Mouse (Mus musculus): ENCODE results near the gene 1700020D05Rik. TPM values are rescaled to one million over a fixed set of nuclear protein-coding genes. Genes with fewer than 3 reads are reported as not detected.

The 1700020D05Rik gene
- total and polyA plus RNA-seq, 3 experiments = 0.23 to 0.34 TPM; not detected in 1

- H3K4me1 ChIP-seq (ENCODE audit: control insufficient read depth in 1 of 2, insufficient read depth in 2 of 2) = no peaks in the 10 kb centered on the region
- H3K4me2 ChIP-seq (ENCODE audit: insufficient read depth, low read depth, poor library complexity, severe bottlenecking) = no peak overlapping the region
- in situ Hi-C loops (cut with MboI; ENCODE audit: low pct_ligation_motif_present, low pct_unique_long_range_greater_than_20kb, low sequenced_read_pairs) = no loop called here
- no peaks in the 10 kb centered on the region for H3K27me3 ChIP-seq (replicated peaks)
- H3K9me3 ChIP-seq (replicated peaks; ENCODE audit: low read length) = no peaks in the 10 kb centered on the region
- no peak for DNase-seq (ENCODE audit: extremely low read depth)
- H3K9ac ChIP-seq (ENCODE audit: insufficient read depth, low read depth) = no peak overlapping the region
- dilution Hi-C loops (cut with MboI; ENCODE audit: extremely low pct_ligation_motif_present, extremely low pct_unique_long_range_greater_than_20kb, low sequenced_read_pairs) = no loop called here
- H3K4me3 ChIP-seq (replicated peaks in 1 of 3; ENCODE audit: low read depth in 2 of 3, low read length in 2 of 3, poor library complexity in 1 of 3) = no peak overlapping the region
- no peaks in the 10 kb centered on the region for H3K79me2 ChIP-seq (replicated peaks; ENCODE audit: control insufficient read depth, extremely low read depth, insufficient read depth, poor library complexity, severe bottlenecking)
- H3K36me3 ChIP-seq (replicated peaks in 1 of 2; ENCODE audit: control insufficient read depth in 1 of 2, insufficient read depth in 1 of 2, low read length in 1 of 2) = peaks cover 19 to 39% of the 10 kb centered on the region in 2 experiments
- H3K27ac ChIP-seq (ENCODE audit: insufficient read depth, low read depth) = no peak overlapping the region
- TF ChIP-seq MXI1 (IDR thresholded peaks at IDR 0.05; ENCODE audit: low read depth, low read length) (no peak), KAT2A (IDR thresholded peaks at IDR 0.05; ENCODE audit: insufficient replicate concordance, low read length) (no peak), MEF2A (IDR thresholded peaks at IDR 0.05; ENCODE audit: borderline replicate concordance, low read depth, low read length) (no peak), USF2 (conservative IDR thresholded peaks at IDR 0.05; ENCODE audit: low read depth, low read length) (no peak)
These were observed 23.6 kb downstream of the 1700020D05Rik start for GRCm38 (mm10) chr19:5480016-5480415.

GRCm38 (mm10) chr19:5477668-5478300, 25.8 kb downstream of the 1700020D05Rik start:
- in situ Hi-C loops (cut with MboI; ENCODE audit: low pct_ligation_motif_present, low pct_unique_long_range_greater_than_20kb, low sequenced_read_pairs) = no loop called here
- H3K9me3 ChIP-seq (replicated peaks; ENCODE audit: low read length) = no peaks in the 10 kb centered on the region
- H3K4me1 ChIP-seq (ENCODE audit: control insufficient read depth in 1 of 2, insufficient read depth in 2 of 2) = no peaks in the 10 kb centered on the region
- H3K36me3 ChIP-seq (replicated peaks in 1 of 2; ENCODE audit: control insufficient read depth in 1 of 2, insufficient read depth in 1 of 2, low read length in 1 of 2) = peaks cover 0 to 17% of the 10 kb centered on the region in 2 experiments
- no peaks in the 10 kb centered on the region for H3K27me3 ChIP-seq (replicated peaks)
- H3K4me2 ChIP-seq (ENCODE audit: insufficient read depth, low read depth, poor library complexity, severe bottlenecking) = no peak overlapping the region
- DNase-seq (ENCODE audit: extremely low read depth) = no peak
- no peak overlapping the region for H3K27ac ChIP-seq (ENCODE audit: insufficient read depth, low read depth)
- no peaks in the 10 kb centered on the region for H3K79me2 ChIP-seq (replicated peaks; ENCODE audit: control insufficient read depth, extremely low read depth, insufficient read depth, poor library complexity, severe bottlenecking)
- TF ChIP-seq KAT2A (IDR thresholded peaks at IDR 0.05; ENCODE audit: insufficient replicate concordance, low read length) (no peak), RCOR1 (conservative IDR thresholded peaks at IDR 0.05; ENCODE audit: low read depth, low read length) (no peak), USF1 (IDR thresholded peaks at IDR 0.05; ENCODE audit: low read depth, low read length) (no peak), TBP (conservative IDR thresholded peaks at IDR 0.05; ENCODE audit: low read depth, low read length) (no peak), ZMIZ1 (IDR thresholded peaks at IDR 0.05; ENCODE audit: low read depth, low read length) (no peak), E2F4 (IDR thresholded peaks at IDR 0.05; ENCODE audit: insufficient replicate concordance, low read depth, low read length) (no peak), RAD21 (IDR thresholded peaks at IDR 0.05; ENCODE audit: low read depth, low read length) (no peak), CHD2 (IDR thresholded peaks at IDR 0.05; ENCODE audit: low read length) (no peak), MAZ (IDR thresholded peaks at IDR 0.05; ENCODE audit: low read depth, low read length) (no peak), NELFE (IDR thresholded peaks at IDR 0.05; ENCODE audit: low read depth, low read length) (no peak), CHD1 (IDR thresholded peaks at IDR 0.05; ENCODE audit: low read depth, low read length) (no peak)
- no peak overlapping the region for H3K9ac ChIP-seq (ENCODE audit: insufficient read depth, low read depth)
- no peak overlapping the region for H3K4me3 ChIP-seq (replicated peaks in 1 of 3; ENCODE audit: low read depth in 2 of 3, low read length in 2 of 3, poor library complexity in 1 of 3)
- dilution Hi-C loops (cut with MboI; ENCODE audit: extremely low pct_ligation_motif_present, extremely low pct_unique_long_range_greater_than_20kb, low sequenced_read_pairs) = no loop called here
